Mouse (Mus musculus) liver, embryonic 12.5 days (tissue): ENCODE measurements around the gene Pmepa1. TPM values are rescaled to one million over a fixed set of nuclear protein-coding genes. Genes with fewer than 3 reads are reported as not detected.

Experiments
- ATAC-seq: fragments of 200-750 bp; cut with Nextera tagmentation; 2 replicates; pipeline ENCODE4 v1.8.0; 2017; ENCODE audit warnings: moderate number of reproducible peaks, mild to moderate bottlenecking, moderate library complexity
- H3K27ac ChIP-seq: fragments of 300-500 bp; sonication (generic); 2 replicates; pipeline ENCODE4 v1.5.1; 2016; ENCODE audit warnings: mild to moderate bottlenecking
- H3K27me3 ChIP-seq: fragments of 300-500 bp; sonication (generic); replicated peaks from 2 replicates; pipeline ENCODE4 v1.6.1; 2016; ENCODE audit warnings: mild to moderate bottlenecking, moderate library complexity
- H3K36me3 ChIP-seq: fragments of 300-500 bp; sonication (generic); 2 replicates; pipeline ENCODE4 v1.6.1; 2016; ENCODE audit warnings: mild to moderate bottlenecking, moderate library complexity
- H3K4me1 ChIP-seq: fragments of 300-500 bp; sonication (generic); 2 replicates; pipeline ENCODE4 v1.6.1; 2016
- H3K4me2 ChIP-seq: fragments of 300-500 bp; sonication (generic); 2 replicates; pipeline ENCODE4 v1.6.1; 2016; ENCODE audit warnings: mild to moderate bottlenecking, moderate library complexity
- H3K4me3 ChIP-seq: fragments of 300-500 bp; sonication (generic); 2 replicates; pipeline ENCODE4 v1.5.1; 2016; ENCODE audit warnings: mild to moderate bottlenecking, moderate library complexity
- H3K9ac ChIP-seq: fragments of 300-500 bp; sonication (generic); 2 replicates; pipeline ENCODE4 v1.6.1; 2016; ENCODE audit warnings: mild to moderate bottlenecking, moderate library complexity
- H3K9me3 ChIP-seq: fragments of 300-500 bp; sonication (generic); replicated peaks from 2 replicates; pipeline ENCODE4 v1.6.1; 2016; ENCODE audit warnings: mild to moderate bottlenecking, moderate library complexity
- WGBS: fragments of 180-500 bp; shearing (Covaris S2); methylation state at CpG from one replicate; pipeline ENCODE4 v1.1.7; 2016; ENCODE audit not compliant: insufficient replicate concordance; 5-methylcytosine and 5-hydroxymethylcytosine counted together
- polyA plus RNA-seq: library from polyadenylated mRNA; unstranded; fragments of >200 nt; fragmentation: Nextera tagmentation; extraction: Ambion mirVana; gene quantifications from 2 replicates; pipeline ENCODE4 v1.2.1, GENCODE M21; 2016

The Pmepa1 gene
- polyA plus RNA-seq, 1 experiment from 2014 or later = 0.24 TPM

DNA sequence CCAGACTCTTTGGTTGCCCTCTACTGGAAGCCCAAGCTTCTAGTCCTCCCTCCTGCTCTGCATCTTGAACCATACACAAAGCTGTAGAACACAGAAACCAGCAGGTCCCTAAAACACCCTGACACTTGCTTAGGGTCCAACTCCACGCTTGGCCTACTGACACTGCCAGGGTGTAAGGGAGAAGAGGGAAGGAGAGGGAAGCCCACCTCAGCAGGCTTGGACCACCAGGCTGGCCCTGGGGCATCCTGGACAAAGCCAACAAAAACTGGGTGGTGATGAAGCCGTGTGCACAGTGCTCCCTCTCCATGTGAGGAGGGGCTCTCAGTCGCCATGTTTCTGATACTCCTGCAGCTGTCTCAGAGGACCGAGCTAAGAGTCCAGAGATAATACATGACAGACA is 96.3 kb downstream of the Pmepa1 start:
- WGBS = 54% methylated on average over 4 of the region's 4 CpGs

DNA sequence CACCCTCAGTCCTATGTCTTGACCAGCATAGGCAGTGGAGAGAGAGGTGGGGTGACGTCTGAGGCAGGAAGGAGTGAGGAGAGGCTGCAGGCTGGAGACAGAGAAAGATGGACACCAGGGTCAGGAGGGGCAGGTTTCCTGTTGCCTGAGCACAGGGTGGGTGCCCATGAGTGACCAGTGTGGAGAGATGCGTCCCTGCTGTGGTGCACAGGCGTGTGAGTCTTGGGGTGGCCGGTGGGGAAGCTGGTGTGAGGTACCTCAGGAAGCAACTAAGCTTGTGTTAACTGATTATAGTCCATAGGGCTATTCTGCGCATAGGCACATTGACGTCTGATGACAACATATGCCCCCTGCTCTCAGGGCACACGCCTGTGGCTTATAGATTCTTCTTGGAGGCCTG is 97.3 kb downstream of the Pmepa1 start:
- Histone ChIP-seq H3K4me1 (peaks cover 7% of the 10 kb centered on the region), H3K4me2 (no peak overlapping the region), H3K9me3 (peaks cover 6% of the 10 kb centered on the region; the same call in 1 of the 2 replicates), H3K36me3 (no peaks in the 10 kb centered on the region), H3K9ac (no peak overlapping the region), H3K4me3 (no peak overlapping the region), H3K27me3 (peaks cover 43% of the 10 kb centered on the region), H3K27ac (no peak overlapping the region)
- ATAC-seq = no peak
- 56% methylated on average over 7 of the region's 7 CpGs for WGBS

More for the DNA sequence above, 96.3 kb downstream of the Pmepa1 start:
- Histone ChIP-seq H3K27ac (no peak overlapping the region), H3K9ac (no peak overlapping the region), H3K4me2 (no peak overlapping the region), H3K36me3 (no peaks in the 10 kb centered on the region), H3K4me3 (no peak overlapping the region), H3K27me3 (peaks cover 46% of the 10 kb centered on the region), H3K9me3 (peaks cover 6% of the 10 kb centered on the region; the same call in 1 of the 2 replicates), H3K4me1 (no peaks in the 10 kb centered on the region)
- no peak for ATAC-seq

DNA sequence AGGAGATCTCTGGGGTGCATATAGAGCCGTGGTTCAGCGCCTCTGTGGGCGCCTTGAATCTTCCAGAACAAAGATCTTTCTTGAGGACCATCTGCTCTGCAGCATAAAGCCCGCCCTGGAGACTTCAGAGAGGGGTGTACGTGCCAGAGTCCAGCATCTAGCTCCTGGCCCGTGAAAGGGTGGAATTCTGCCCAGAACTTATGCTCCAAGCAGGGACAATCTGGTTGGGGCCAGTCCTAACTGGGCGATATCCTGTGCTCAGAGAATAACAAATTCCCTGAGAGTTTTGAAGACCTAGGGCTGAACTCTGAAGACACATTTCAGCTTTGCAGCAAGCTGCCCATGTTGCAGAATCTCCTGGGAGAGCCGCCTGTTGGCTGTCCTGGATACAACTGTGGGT is 98.4 kb downstream of the Pmepa1 start:
- H3K4me1 ChIP-seq = peaks cover 18% of the 10 kb centered on the region
- H3K27ac ChIP-seq = no peak overlapping the region
- H3K9me3 ChIP-seq = peaks cover 6% of the 10 kb centered on the region; the same call in 1 of the 2 replicates
- no peak overlapping the region for H3K4me3 ChIP-seq
- H3K36me3 ChIP-seq = no peaks in the 10 kb centered on the region
- 57% methylated on average over 8 of the region's 8 CpGs for WGBS
- H3K9ac ChIP-seq = no peak overlapping the region
- no peak for ATAC-seq
- H3K27me3 ChIP-seq = peaks cover 38% of the 10 kb centered on the region
- H3K4me2 ChIP-seq = no peak overlapping the region

DNA sequence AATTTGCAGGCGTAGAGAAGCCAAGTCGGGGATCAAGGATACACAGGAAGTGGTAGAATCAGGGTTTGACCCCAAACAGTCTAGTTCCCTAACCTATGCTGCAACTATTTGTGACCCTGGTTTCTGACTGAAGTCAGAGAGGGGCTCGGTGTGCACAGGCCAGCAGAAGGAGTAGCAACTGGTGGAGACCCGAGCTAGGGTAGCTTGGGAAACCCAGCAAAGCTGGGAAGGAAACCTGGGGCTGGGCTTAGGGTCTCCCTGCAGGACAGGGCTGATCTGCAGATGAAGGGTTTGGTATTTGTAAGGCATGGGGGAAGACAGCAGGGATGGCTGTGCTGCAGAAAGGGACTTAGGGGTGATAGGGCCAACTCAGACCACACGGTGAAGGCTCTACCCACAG is 98.9 kb downstream of the Pmepa1 start:
- Histone ChIP-seq H3K4me2 (no peak overlapping the region), H3K9ac (no peak overlapping the region), H3K36me3 (no peaks in the 10 kb centered on the region), H3K27ac (no peak overlapping the region), H3K27me3 (peaks cover 39% of the 10 kb centered on the region), H3K9me3 (peaks cover 6% of the 10 kb centered on the region; the same call in 1 of the 2 replicates), H3K4me1 (peaks cover 20% of the 10 kb centered on the region), H3K4me3 (no peak overlapping the region)
- 44% methylated on average over 5 of the region's 5 CpGs for WGBS
- no peak for ATAC-seq

DNA sequence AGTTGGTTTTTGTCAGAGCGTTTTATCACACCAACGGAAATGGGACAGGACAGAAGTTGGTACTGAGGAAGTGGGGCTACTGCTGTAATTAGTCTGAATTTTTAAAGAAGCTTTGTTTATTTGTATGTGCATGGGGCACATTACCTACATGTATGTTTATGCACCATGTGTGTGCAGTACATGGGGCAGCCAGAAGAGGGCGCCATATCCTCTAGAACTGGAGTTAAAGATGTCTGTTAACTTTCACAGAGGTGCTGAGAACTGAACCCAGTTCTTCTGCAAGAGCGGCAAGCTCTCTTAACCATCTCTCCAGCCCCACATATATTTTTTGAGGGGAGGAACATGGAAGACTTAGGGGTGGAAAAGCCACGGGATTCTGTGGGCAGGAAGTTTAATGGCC is 100.6 kb downstream of the Pmepa1 start:
- no peak overlapping the region for H3K27ac ChIP-seq
- peaks cover 46% of the 10 kb centered on the region for H3K27me3 ChIP-seq
- 76% methylated on average over 5 of the region's 5 CpGs for WGBS
- no peaks in the 10 kb centered on the region for H3K36me3 ChIP-seq
- ATAC-seq = no peak
- H3K4me2 ChIP-seq = no peak overlapping the region
- H3K4me3 ChIP-seq = no peak overlapping the region
- H3K4me1 ChIP-seq = peaks cover 31% of the 10 kb centered on the region
- no peak overlapping the region for H3K9ac ChIP-seq
- peaks cover 6% of the 10 kb centered on the region; the same call in 1 of the 2 replicates for H3K9me3 ChIP-seq

DNA sequence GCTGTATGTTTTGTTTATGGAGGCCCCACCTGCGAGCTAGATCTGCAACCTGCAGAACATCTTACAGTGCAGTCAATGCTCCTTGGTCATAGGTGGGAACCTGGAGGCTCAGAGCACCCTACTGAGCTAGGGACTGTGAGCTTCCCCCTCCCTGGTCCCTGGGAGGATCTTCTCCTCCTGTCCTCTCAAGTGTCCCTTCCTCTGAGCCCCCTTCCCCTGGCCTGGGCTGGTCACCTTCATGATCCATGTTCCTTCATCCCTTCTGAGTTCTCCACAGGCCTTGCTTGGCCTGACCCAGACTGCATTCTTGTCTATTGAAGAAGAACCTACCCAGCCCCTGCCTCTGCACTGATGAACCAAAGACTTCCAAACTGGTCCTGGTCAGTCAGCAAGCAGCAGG is 101.8 kb downstream of the Pmepa1 start:
- Histone ChIP-seq H3K4me2 (peak overlapping the region; percentile 45), H3K27ac (no peak overlapping the region), H3K4me3 (no peak overlapping the region), H3K27me3 (peaks cover 55% of the 10 kb centered on the region), H3K4me1 (peaks cover 31% of the 10 kb centered on the region), H3K9me3 (peaks cover 6% of the 10 kb centered on the region; the same call in 1 of the 2 replicates), H3K36me3 (no peaks in the 10 kb centered on the region), H3K9ac (no peak overlapping the region)
- WGBS = 25% methylated on average over 1 of the region's 1 CpGs
- ATAC-seq = 0 out of 2 replicates have a peak, but pooled peaks have one; percentile 1

Other genes with a start within 250 kb of the Pmepa1 start
- 0.04 and 0.06 TPM in 2 replicates for gene Ctcfl, start 157.0 kb downstream of the Pmepa1 start, polyA plus RNA-seq
- gene Pck1, start 123.5 kb downstream of the Pmepa1 start, polyA plus RNA-seq = 0.07 and 0.20 TPM in 2 replicates
- gene Zbp1, start 57.6 kb downstream of the Pmepa1 start, polyA plus RNA-seq = 0.21 and 0.36 TPM in 2 replicates
- not detected in 2 replicates for gene 1700021F07Rik, start 246.1 kb upstream of the Pmepa1 start, polyA plus RNA-seq